Mouse (Mus musculus) MEL (cell line): ENCODE results near the gene Tufm. TPM values are rescaled to one million over a fixed set of nuclear protein-coding genes. Genes with fewer than 3 reads are reported as not detected.

ENCODE experiments used
- DNase-seq: peaks from one replicate; pipeline ENCODE4 v3.0.0; 2011; ENCODE audit warnings: low read depth, low spot score
- H3K27ac ChIP-seq: 2 replicates; pipeline ENCODE4 v1.5.1; 2012; ENCODE audit warnings: low read depth, mild to moderate bottlenecking, control low read depth, low read length, moderate library complexity; ENCODE audit not compliant: control insufficient read depth
- H3K27me3 ChIP-seq, 2 experiments: fragments of 150-350 bp in 1 of 2; sonication (generic) in 1 of 2; 2 replicates each; pipeline ENCODE4 v1.6.1; 2012; ENCODE audit warnings: low read length in 2 of 2, mild to moderate bottlenecking in 2 of 2, improper control_type of control experiment in 1 of 2, moderate library complexity in 1 of 2; ENCODE audit not compliant: insufficient read depth in 2 of 2, control insufficient read depth in 1 of 2
- H3K36me3 ChIP-seq, 2 experiments: 2 replicates each; pipeline ENCODE4 v1.6.1; 2012 to 2014; ENCODE audit warnings: low read length in 2 of 2, improper control_type of control experiment in 1 of 2, inconsistent platforms in 1 of 2, mild to moderate bottlenecking in 1 of 2; ENCODE audit not compliant: insufficient read depth in 2 of 2, control insufficient read depth in 1 of 2
- H3K4me1 ChIP-seq, 2 experiments: fragments of 150-350 bp in 1 of 2; sonication (generic) in 1 of 2; 2 replicates each; pipeline ENCODE4 v1.6.1; 2012; ENCODE audit warnings: low read length in 2 of 2, improper control_type of control experiment in 1 of 2, mild to moderate bottlenecking in 1 of 2; ENCODE audit not compliant: insufficient read depth in 2 of 2, control insufficient read depth in 1 of 2
- H3K4me3 ChIP-seq, 2 experiments: fragments of 150-350 bp in 1 of 2; sonication (generic) in 1 of 2; 2 replicates each; pipeline ENCODE4 v1.5.1; 2012; ENCODE audit warnings: low read depth in 2 of 2, low read length in 2 of 2, mild to moderate bottlenecking in 2 of 2, moderate library complexity in 2 of 2, control low read depth in 1 of 2, improper control_type of control experiment in 1 of 2; ENCODE audit not compliant: control insufficient read depth in 1 of 2, insufficient read depth in 1 of 2
- H3K79me2 ChIP-seq: 2 replicates; pipeline ENCODE4 v1.6.1; 2012; ENCODE audit warnings: mild to moderate bottlenecking, low read length, moderate library complexity; ENCODE audit not compliant: control insufficient read depth, poor library complexity, insufficient read depth
- H3K9ac ChIP-seq: 2 replicates; pipeline ENCODE4 v1.6.1; 2012; ENCODE audit warnings: low read depth, mild to moderate bottlenecking, control low read depth, low read length, moderate library complexity; ENCODE audit not compliant: control insufficient read depth, poor library complexity, severe bottlenecking
- H3K9me3 ChIP-seq: fragments of 150-350 bp; sonication (generic); replicated peaks from 2 replicates; pipeline ENCODE4 v1.6.1; 2012; ENCODE audit warnings: mild to moderate bottlenecking, low read length, improper control_type of control experiment, moderate library complexity; ENCODE audit not compliant: insufficient read depth
- CHD1 ChIP-seq: IDR thresholded peaks from 2 replicates; pipeline ENCODE4 v1.6.1; 2012; ENCODE audit warnings: low read depth, mild to moderate bottlenecking, inconsistent platforms, low read length, improper control_type of control experiment
- CTCF ChIP-seq, 3 experiments: IDR thresholded peaks in 2 of 3; conservative IDR thresholded peaks in 1 of 3; 2 replicates each; pipeline ENCODE4 v1.5.1; 2011 to 2012; ENCODE audit warnings: low read length in 3 of 3, low read depth in 2 of 3, mild to moderate bottlenecking in 2 of 3, improper control_type of control experiment in 1 of 3, inconsistent platforms in 1 of 3, mixed read lengths in 1 of 3, moderate library complexity in 1 of 3; ENCODE audit not compliant: control insufficient read depth in 1 of 3, insufficient read depth in 1 of 3, poor library complexity in 1 of 3, severe bottlenecking in 1 of 3
- ELF1 ChIP-seq: IDR thresholded peaks from 2 replicates; pipeline ENCODE4 v1.6.1; 2014; ENCODE audit warnings: low read depth, mild to moderate bottlenecking, inconsistent platforms, low read length, improper control_type of control experiment, moderate library complexity
- EP300 ChIP-seq, 2 experiments: IDR thresholded peaks; 2 replicates each; pipeline ENCODE4 v1.6.1; 2011; ENCODE audit warnings: improper control_type of control experiment in 2 of 2, low read length in 2 of 2, low read depth in 1 of 2, mild to moderate bottlenecking in 1 of 2
- GABPA ChIP-seq: IDR thresholded peaks from 2 replicates; pipeline ENCODE4 v1.6.1; 2012; ENCODE audit warnings: low read depth, mild to moderate bottlenecking, inconsistent platforms, low read length, improper control_type of control experiment, moderate library complexity
- GATA1 ChIP-seq: IDR thresholded peaks from 2 replicates; pipeline ENCODE4 v1.6.1; 2011; ENCODE audit warnings: low read depth, low read length, improper control_type of control experiment
- JUND ChIP-seq: IDR thresholded peaks from 2 replicates; pipeline ENCODE4 v1.6.1; 2011; ENCODE audit warnings: low read depth, mild to moderate bottlenecking, improper control_type of control experiment, low read length
- MAFK ChIP-seq: IDR thresholded peaks from 2 replicates; pipeline ENCODE4 v1.6.1; 2011; ENCODE audit warnings: low read depth, mild to moderate bottlenecking, low read length, improper control_type of control experiment, borderline replicate concordance
- MAX ChIP-seq: IDR thresholded peaks from 2 replicates; pipeline ENCODE4 v1.6.1; 2011; ENCODE audit warnings: low read length, improper control_type of control experiment
- MAZ ChIP-seq: IDR thresholded peaks from 2 replicates; pipeline ENCODE4 v1.6.1; 2012; ENCODE audit warnings: low read depth, mild to moderate bottlenecking, inconsistent platforms, low read length, improper control_type of control experiment
- MXI1 ChIP-seq: IDR thresholded peaks from 2 replicates; pipeline ENCODE4 v1.6.1; 2011; ENCODE audit warnings: mild to moderate bottlenecking, low read depth, low read length, improper control_type of control experiment
- MYB ChIP-seq: IDR thresholded peaks from 2 replicates; pipeline ENCODE4 v1.6.1; 2011; ENCODE audit warnings: mild to moderate bottlenecking, low read depth, low read length, improper control_type of control experiment
- MYC ChIP-seq: IDR thresholded peaks from 2 replicates; pipeline ENCODE4 v1.6.1; 2011; ENCODE audit warnings: low read depth, mild to moderate bottlenecking, low read length, improper control_type of control experiment, moderate library complexity
- NELFE ChIP-seq: IDR thresholded peaks from 2 replicates; pipeline ENCODE4 v1.6.1; 2011; ENCODE audit warnings: low read depth, low read length, improper control_type of control experiment
- POLR2A ChIP-seq, 2 experiments: IDR thresholded peaks; 2 replicates each; pipeline ENCODE4 v1.6.1; 2011 to 2012; ENCODE audit warnings: low read length in 2 of 2, mild to moderate bottlenecking in 2 of 2, control low read depth in 1 of 2, improper control_type of control experiment in 1 of 2, low read depth in 1 of 2, moderate library complexity in 1 of 2; ENCODE audit not compliant: control insufficient read depth in 1 of 2, insufficient read depth in 1 of 2, poor library complexity in 1 of 2
- POLR2AphosphoS2 ChIP-seq: IDR thresholded peaks from 2 replicates; pipeline ENCODE4 v1.6.1; 2011; ENCODE audit warnings: low read length, improper control_type of control experiment
- POLR2AphosphoS5 ChIP-seq: IDR thresholded peaks from 2 replicates; pipeline ENCODE4 v1.6.1; 2012; ENCODE audit warnings: low read depth, borderline replicate concordance, mild to moderate bottlenecking, inconsistent platforms, low read length, moderate library complexity, mixed read lengths
- RAD21 ChIP-seq: IDR thresholded peaks from 2 replicates; pipeline ENCODE4 v1.6.1; 2011; ENCODE audit warnings: mild to moderate bottlenecking, low read depth, low read length, improper control_type of control experiment
- RCOR1 ChIP-seq: IDR thresholded peaks from 2 replicates; pipeline ENCODE4 v1.6.1; 2012; ENCODE audit warnings: low read depth, mild to moderate bottlenecking, inconsistent platforms, low read length, improper control_type of control experiment
- SIN3A ChIP-seq: IDR thresholded peaks from 2 replicates; pipeline ENCODE4 v1.6.1; 2012; ENCODE audit warnings: low read length, improper control_type of control experiment, inconsistent platforms
- SMC3 ChIP-seq: IDR thresholded peaks from 2 replicates; pipeline ENCODE4 v1.6.1; 2011; ENCODE audit warnings: low read depth, low read length, improper control_type of control experiment
- TBP ChIP-seq: IDR thresholded peaks from 2 replicates; pipeline ENCODE4 v1.8.0; 2011; ENCODE audit warnings: low read depth, low read length, improper control_type of control experiment
- USF1 ChIP-seq: IDR thresholded peaks from 2 replicates; pipeline ENCODE4 v1.6.1; 2014; ENCODE audit warnings: low read depth, mild to moderate bottlenecking, inconsistent platforms, low read length, improper control_type of control experiment, moderate library complexity
- ZC3H11A ChIP-seq: IDR thresholded peaks from 2 replicates; pipeline ENCODE4 v1.6.1; 2012; ENCODE audit warnings: low read depth, mild to moderate bottlenecking, inconsistent platforms, low read length, improper control_type of control experiment
- ZKSCAN1 ChIP-seq: IDR thresholded peaks from 2 replicates; pipeline ENCODE4 v1.6.1; 2012; ENCODE audit warnings: low read depth, mild to moderate bottlenecking, inconsistent platforms, low read length, improper control_type of control experiment, moderate library complexity
- ZMIZ1 ChIP-seq: IDR thresholded peaks from 2 replicates; pipeline ENCODE4 v1.6.1; 2012; ENCODE audit warnings: low read depth, mild to moderate bottlenecking, inconsistent platforms, low read length, improper control_type of control experiment, moderate library complexity
- polyA plus RNA-seq, 2 experiments: library from polyadenylated mRNA; stranded (reverse) in 1 of 2; unstranded in 1 of 2; fragments of >175 nt in 1 of 2; fragments of >200 nt in 1 of 2; gene quantifications; 2 replicates each; pipeline versions ENCODE4 v1.2.1 to v1.2.4; 2012; ENCODE audit warnings: low replicate concordance in 2 of 2, low read depth in 1 of 2; ENCODE audit not compliant: insufficient read length in 2 of 2, insufficient read depth in 1 of 2, missing spikeins in 1 of 2
- total RNA-seq: library from RNA; depleted of rRNA; stranded (reverse); fragments of 300-350 nt; gene quantifications from 2 replicates; pipeline ENCODE4 v1.2.3, GENCODE M21; 2012

Gene Tufm
- total and polyA plus RNA-seq, 3 experiments, result 224 to 397 TPM; not detected in 1

DNA sequence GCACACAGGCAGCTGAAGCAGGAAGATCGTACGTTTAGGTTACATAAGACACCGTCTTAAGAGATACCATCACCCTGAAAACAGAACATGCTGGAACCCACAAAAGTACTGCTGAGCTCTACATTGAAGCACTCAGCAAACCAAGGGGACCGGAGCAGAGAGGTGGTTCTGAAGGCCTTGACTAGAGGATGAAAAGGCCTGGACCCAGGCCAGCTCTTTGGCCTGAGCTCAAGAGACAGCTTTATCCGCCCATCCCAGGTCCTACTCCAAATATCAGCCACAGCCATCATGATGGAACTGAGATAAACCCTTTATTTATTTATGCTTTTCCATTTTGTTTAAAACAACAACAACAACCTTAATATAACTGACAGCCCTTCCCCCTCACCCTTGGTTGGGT is 20.5 kb upstream of the Tufm start:
- H3K79me2 ChIP-seq, result no peaks in the 10 kb centered on the region
- TF ChIP-seq MAX (no peak), SIN3A (0 out of 2 replicates have a peak, but pooled peaks have one; percentile 15)
- peak; percentile 33 for DNase-seq
- H3K4me1 ChIP-seq, result peaks cover 19 to 43% of the 10 kb centered on the region in 2 experiments
- H3K27ac ChIP-seq, result peak overlapping the region; percentile 19; the same call in 1 of the 2 replicates
- H3K4me3 ChIP-seq, result no peak overlapping the region
- no peaks in the 10 kb centered on the region for H3K9me3 ChIP-seq
- no peaks in the 10 kb centered on the region for H3K27me3 ChIP-seq
- H3K9ac ChIP-seq, result no peak overlapping the region
- peaks cover 1 to 37% of the 10 kb centered on the region in 2 experiments; a peak in 3 of 4 replicates for H3K36me3 ChIP-seq

- TF ChIP-seq ZC3H11A (no peak), RAD21 (peak; percentile 28), TBP (no peak), JUND (no peak), ELF1 (no peak), SMC3 (peak; percentile 51), POLR2A (IDR thresholded peaks at IDR 0.05; ENCODE audit: control insufficient read depth in 1 of 2, insufficient read depth in 1 of 2, low read depth in 1 of 2, low read length in 2 of 2, poor library complexity in 1 of 2) (no peak), CTCF (IDR thresholded peaks at IDR 0.05 in 2 of 3, conservative IDR thresholded peaks at IDR 0.05 in 1 of 3; ENCODE audit: control insufficient read depth in 1 of 3, insufficient read depth in 1 of 3, low read depth in 2 of 3, low read length in 3 of 3, poor library complexity in 1 of 3, severe bottlenecking in 1 of 3) (peak; percentile 68 to 80 (median 69)), RCOR1 (no peak), ZKSCAN1 (no peak)
- no peak overlapping the region for H3K4me3 ChIP-seq
- peaks cover 19 to 49% of the 10 kb centered on the region in 2 experiments for H3K4me1 ChIP-seq
- peak; percentile 76 for DNase-seq
- H3K79me2 ChIP-seq, result no peaks in the 10 kb centered on the region
- H3K9me3 ChIP-seq, result no peaks in the 10 kb centered on the region
- no peak overlapping the region for H3K27ac ChIP-seq
- peaks cover 1 to 37% of the 10 kb centered on the region in 2 experiments; a peak in 3 of 4 replicates for H3K36me3 ChIP-seq
- H3K27me3 ChIP-seq, result no peaks in the 10 kb centered on the region
- H3K9ac ChIP-seq, result no peak overlapping the region
Measured at GRCm38 (mm10) chr7:126467271-126467670, 19.9 kb upstream of the Tufm start.

GRCm38 (mm10) chr7:126467834-126468627 is 19.1 kb upstream of the Tufm start:
- DNase-seq, result no peak
- no peak overlapping the region for H3K27ac ChIP-seq
- no peak overlapping the region for H3K9ac ChIP-seq
- TF ChIP-seq GATA1 (no peak), MXI1 (no peak), USF1 (no peak), GABPA (no peak), CTCF (IDR thresholded peaks at IDR 0.05 in 2 of 3, conservative IDR thresholded peaks at IDR 0.05 in 1 of 3; ENCODE audit: control insufficient read depth in 1 of 3, insufficient read depth in 1 of 3, low read depth in 2 of 3, low read length in 3 of 3, poor library complexity in 1 of 3, severe bottlenecking in 1 of 3) (no peak), MYB (no peak), CHD1 (no peak), EP300 (IDR thresholded peaks at IDR 0.05; ENCODE audit: low read depth in 1 of 2, low read length in 2 of 2) (no peak), MYC (no peak), NELFE (no peak), MAX (no peak), MAZ (no peak), MAFK (no peak), SIN3A (no peak), POLR2AphosphoS2 (no peak), ZMIZ1 (no peak), POLR2AphosphoS5 (no peak)
- TF ChIP-seq, all 39 proteins: peak for 0
- H3K9me3 ChIP-seq, result no peaks in the 10 kb centered on the region
- no peaks in the 10 kb centered on the region for H3K27me3 ChIP-seq
- H3K4me1 ChIP-seq, result peaks cover 19 to 49% of the 10 kb centered on the region in 2 experiments
- no peak overlapping the region for H3K4me3 ChIP-seq
- H3K79me2 ChIP-seq, result no peaks in the 10 kb centered on the region
- H3K36me3 ChIP-seq, result peaks cover 1 to 37% of the 10 kb centered on the region in 2 experiments; a peak in 3 of 4 replicates
